Mouse (Mus musculus) MEL (cell line): ENCODE measurements around the gene Srsf11. TPM values are rescaled to one million over a fixed set of nuclear protein-coding genes. Genes with fewer than 3 reads are reported as not detected.

ENCODE experiments used
- DNase-seq: peaks from one replicate; pipeline ENCODE4 v3.0.0; 2011; ENCODE audit warnings: low read depth, low spot score
- H3K27ac ChIP-seq: 2 replicates; pipeline ENCODE4 v1.5.1; 2012; ENCODE audit warnings: low read depth, mild to moderate bottlenecking, control low read depth, low read length, moderate library complexity; ENCODE audit not compliant: control insufficient read depth
- H3K27me3 ChIP-seq, 2 experiments: fragments of 150-350 bp in 1 of 2; sonication (generic) in 1 of 2; 2 replicates each; pipeline ENCODE4 v1.6.1; 2012; ENCODE audit warnings: low read length in 2 of 2, mild to moderate bottlenecking in 2 of 2, improper control_type of control experiment in 1 of 2, moderate library complexity in 1 of 2; ENCODE audit not compliant: insufficient read depth in 2 of 2, control insufficient read depth in 1 of 2
- H3K36me3 ChIP-seq, 2 experiments: 2 replicates each; pipeline ENCODE4 v1.6.1; 2012 to 2014; ENCODE audit warnings: low read length in 2 of 2, improper control_type of control experiment in 1 of 2, inconsistent platforms in 1 of 2, mild to moderate bottlenecking in 1 of 2; ENCODE audit not compliant: insufficient read depth in 2 of 2, control insufficient read depth in 1 of 2
- H3K4me1 ChIP-seq, 2 experiments: fragments of 150-350 bp in 1 of 2; sonication (generic) in 1 of 2; 2 replicates each; pipeline ENCODE4 v1.6.1; 2012; ENCODE audit warnings: low read length in 2 of 2, improper control_type of control experiment in 1 of 2, mild to moderate bottlenecking in 1 of 2; ENCODE audit not compliant: insufficient read depth in 2 of 2, control insufficient read depth in 1 of 2
- H3K4me3 ChIP-seq, 2 experiments: fragments of 150-350 bp in 1 of 2; sonication (generic) in 1 of 2; 2 replicates each; pipeline ENCODE4 v1.5.1; 2012; ENCODE audit warnings: low read depth in 2 of 2, low read length in 2 of 2, mild to moderate bottlenecking in 2 of 2, moderate library complexity in 2 of 2, control low read depth in 1 of 2, improper control_type of control experiment in 1 of 2; ENCODE audit not compliant: control insufficient read depth in 1 of 2, insufficient read depth in 1 of 2
- H3K79me2 ChIP-seq: 2 replicates; pipeline ENCODE4 v1.6.1; 2012; ENCODE audit warnings: mild to moderate bottlenecking, low read length, moderate library complexity; ENCODE audit not compliant: control insufficient read depth, poor library complexity, insufficient read depth
- H3K9ac ChIP-seq: 2 replicates; pipeline ENCODE4 v1.6.1; 2012; ENCODE audit warnings: low read depth, mild to moderate bottlenecking, control low read depth, low read length, moderate library complexity; ENCODE audit not compliant: control insufficient read depth, poor library complexity, severe bottlenecking
- H3K9me3 ChIP-seq: fragments of 150-350 bp; sonication (generic); replicated peaks from 2 replicates; pipeline ENCODE4 v1.6.1; 2012; ENCODE audit warnings: mild to moderate bottlenecking, low read length, improper control_type of control experiment, moderate library complexity; ENCODE audit not compliant: insufficient read depth
- BHLHE40 ChIP-seq: IDR thresholded peaks from 2 replicates; pipeline ENCODE4 v1.6.1; 2012; ENCODE audit warnings: low read depth, mild to moderate bottlenecking, inconsistent platforms, low read length, improper control_type of control experiment, borderline replicate concordance
- CHD1 ChIP-seq: IDR thresholded peaks from 2 replicates; pipeline ENCODE4 v1.6.1; 2012; ENCODE audit warnings: low read depth, mild to moderate bottlenecking, inconsistent platforms, low read length, improper control_type of control experiment
- CHD2 ChIP-seq: IDR thresholded peaks from 2 replicates; pipeline ENCODE4 v1.6.1; 2011; ENCODE audit warnings: low read length, improper control_type of control experiment
- CTCF ChIP-seq, 3 experiments: IDR thresholded peaks in 2 of 3; conservative IDR thresholded peaks in 1 of 3; 2 replicates each; pipeline ENCODE4 v1.5.1; 2011 to 2012; ENCODE audit warnings: low read length in 3 of 3, low read depth in 2 of 3, mild to moderate bottlenecking in 2 of 3, improper control_type of control experiment in 1 of 3, inconsistent platforms in 1 of 3, mixed read lengths in 1 of 3, moderate library complexity in 1 of 3; ENCODE audit not compliant: control insufficient read depth in 1 of 3, insufficient read depth in 1 of 3, poor library complexity in 1 of 3, severe bottlenecking in 1 of 3
- ETS1 ChIP-seq: IDR thresholded peaks from 2 replicates; pipeline ENCODE4 v1.6.1; 2012; ENCODE audit warnings: low read depth, mild to moderate bottlenecking, inconsistent platforms, low read length, improper control_type of control experiment, moderate library complexity
- GABPA ChIP-seq: IDR thresholded peaks from 2 replicates; pipeline ENCODE4 v1.6.1; 2012; ENCODE audit warnings: low read depth, mild to moderate bottlenecking, inconsistent platforms, low read length, improper control_type of control experiment, moderate library complexity
- GATA1 ChIP-seq: IDR thresholded peaks from 2 replicates; pipeline ENCODE4 v1.6.1; 2011; ENCODE audit warnings: low read depth, low read length, improper control_type of control experiment
- HCFC1 ChIP-seq: IDR thresholded peaks from 2 replicates; pipeline ENCODE4 v1.6.1; 2012; ENCODE audit warnings: low read depth, mild to moderate bottlenecking, inconsistent platforms, low read length, improper control_type of control experiment, moderate library complexity
- JUND ChIP-seq: IDR thresholded peaks from 2 replicates; pipeline ENCODE4 v1.6.1; 2011; ENCODE audit warnings: low read depth, mild to moderate bottlenecking, improper control_type of control experiment, low read length
- MAX ChIP-seq: IDR thresholded peaks from 2 replicates; pipeline ENCODE4 v1.6.1; 2011; ENCODE audit warnings: low read length, improper control_type of control experiment
- MAZ ChIP-seq: IDR thresholded peaks from 2 replicates; pipeline ENCODE4 v1.6.1; 2012; ENCODE audit warnings: low read depth, mild to moderate bottlenecking, inconsistent platforms, low read length, improper control_type of control experiment
- POLR2AphosphoS2 ChIP-seq: IDR thresholded peaks from 2 replicates; pipeline ENCODE4 v1.6.1; 2011; ENCODE audit warnings: low read length, improper control_type of control experiment
- SIN3A ChIP-seq: IDR thresholded peaks from 2 replicates; pipeline ENCODE4 v1.6.1; 2012; ENCODE audit warnings: low read length, improper control_type of control experiment, inconsistent platforms
- TCF12 ChIP-seq: IDR thresholded peaks from 2 replicates; pipeline ENCODE4 v1.6.1; 2014; ENCODE audit warnings: low read depth, mild to moderate bottlenecking, inconsistent platforms, low read length, improper control_type of control experiment, moderate library complexity
- USF1 ChIP-seq: IDR thresholded peaks from 2 replicates; pipeline ENCODE4 v1.6.1; 2014; ENCODE audit warnings: low read depth, mild to moderate bottlenecking, inconsistent platforms, low read length, improper control_type of control experiment, moderate library complexity
- USF2 ChIP-seq, 2 experiments: IDR thresholded peaks; 2 replicates each; pipeline ENCODE4 v1.6.1; 2011 to 2012; ENCODE audit warnings: improper control_type of control experiment in 2 of 2, low read length in 2 of 2, borderline replicate concordance in 1 of 2, inconsistent platforms in 1 of 2, low read depth in 1 of 2, mild to moderate bottlenecking in 1 of 2; ENCODE audit not compliant: insufficient read depth in 1 of 2
- ZC3H11A ChIP-seq: IDR thresholded peaks from 2 replicates; pipeline ENCODE4 v1.6.1; 2012; ENCODE audit warnings: low read depth, mild to moderate bottlenecking, inconsistent platforms, low read length, improper control_type of control experiment
- ZNF384 ChIP-seq: IDR thresholded peaks from 2 replicates; pipeline ENCODE4 v1.6.1; 2012; ENCODE audit warnings: low read depth, mild to moderate bottlenecking, inconsistent platforms, low read length, improper control_type of control experiment
- polyA plus RNA-seq, 2 experiments: library from polyadenylated mRNA; stranded (reverse) in 1 of 2; unstranded in 1 of 2; fragments of >175 nt in 1 of 2; fragments of >200 nt in 1 of 2; gene quantifications; 2 replicates each; pipeline versions ENCODE4 v1.2.1 to v1.2.4; 2012; ENCODE audit warnings: low replicate concordance in 2 of 2, low read depth in 1 of 2; ENCODE audit not compliant: insufficient read length in 2 of 2, insufficient read depth in 1 of 2, missing spikeins in 1 of 2
- total RNA-seq: library from RNA; depleted of rRNA; stranded (reverse); fragments of 300-350 nt; gene quantifications from 2 replicates; pipeline ENCODE4 v1.2.3, GENCODE M21; 2012

Srsf11 gene
- total and polyA plus RNA-seq, 3 experiments = 112 to 486 (median 215) TPM

GRCm38 (mm10) chr3:158067916-158068315, 31.5 kb upstream of the Srsf11 start:
- no peak for DNase-seq
- Histone ChIP-seq H3K36me3 (no peaks in the 10 kb centered on the region; a peak in 1 of 4 replicates), H3K4me3 (no peak overlapping the region), H3K79me2 (no peaks in the 10 kb centered on the region), H3K9ac (no peak overlapping the region), H3K4me1 (no peaks in the 10 kb centered on the region), H3K27ac (no peak overlapping the region), H3K9me3 (no peaks in the 10 kb centered on the region), H3K27me3 (no peaks in the 10 kb centered on the region)
- TF ChIP-seq SIN3A = no peak
- no peak for TF ChIP-seq CHD2

- Histone ChIP-seq H3K4me3 (no peak overlapping the region), H3K27me3 (no peaks in the 10 kb centered on the region), H3K9ac (no peak overlapping the region), H3K4me1 (no peaks in the 10 kb centered on the region), H3K36me3 (peaks cover 0 to 2% of the 10 kb centered on the region in 2 experiments; a peak in 2 of 4 replicates), H3K9me3 (no peaks in the 10 kb centered on the region), H3K27ac (no peak overlapping the region)
- TF ChIP-seq GABPA = no peak
- TF ChIP-seq CTCF (IDR thresholded peaks at IDR 0.05 in 2 of 3, conservative IDR thresholded peaks at IDR 0.05 in 1 of 3; ENCODE audit: control insufficient read depth in 1 of 3, insufficient read depth in 1 of 3, low read depth in 2 of 3, low read length in 3 of 3, poor library complexity in 1 of 3, severe bottlenecking in 1 of 3) = no peak
- TF ChIP-seq JUND = no peak
- no peak for TF ChIP-seq POLR2AphosphoS2
- no peak for TF ChIP-seq MAX
- TF ChIP-seq TCF12 = no peak
- no peak for TF ChIP-seq ETS1
- no peak for TF ChIP-seq BHLHE40
- TF ChIP-seq CHD2 = no peak
- no peak for TF ChIP-seq GATA1
- no peak for TF ChIP-seq MAZ
- no peak for TF ChIP-seq ZNF384
- no peak for TF ChIP-seq ZC3H11A
- TF ChIP-seq USF1 = no peak
- TF ChIP-seq CHD1 = no peak
- TF ChIP-seq HCFC1 = no peak
- no peak for TF ChIP-seq USF2 (IDR thresholded peaks at IDR 0.05; ENCODE audit: borderline replicate concordance in 1 of 2, insufficient read depth in 1 of 2, low read depth in 1 of 2, low read length in 2 of 2)
- TF ChIP-seq, all 39 proteins: peak for 0
- DNase-seq = no peak
- H3K79me2 ChIP-seq = no peaks in the 10 kb centered on the region; the same call in 1 of the 2 replicates
Observed at GRCm38 (mm10) chr3:158065256-158065655, 28.8 kb upstream of the Srsf11 start.
